Mouse (Mus musculus): ENCODE measurements around the gene Npnt. TPM values are rescaled to one million over a fixed set of nuclear protein-coding genes. Genes with fewer than 3 reads are reported as not detected.

Gene Npnt
- polyA plus RNA-seq, 1 experiment = 17.6 TPM

GRCm38 (mm10) chr3:132931526-132931925 lies 18.6 kb downstream of the Npnt start:
- no peak for TF ChIP-seq POLR2A (IDR thresholded peaks at IDR 0.05; ENCODE audit: insufficient read depth, low read length)
- no peak for TF ChIP-seq CTCF (IDR thresholded peaks at IDR 0.05; ENCODE audit: low read depth, low read length)
- no peak for TF ChIP-seq EP300 (IDR thresholded peaks at IDR 0.05; ENCODE audit: insufficient read depth, low read depth, low read length)
- Histone ChIP-seq H3K27ac (ENCODE audit: insufficient read depth, low read length) (no peak overlapping the region), H3K9me3 (replicated peaks; ENCODE audit: control insufficient read depth, insufficient read depth, low read length, poor library complexity, severe bottlenecking) (no peaks in the 10 kb centered on the region), H3K27me3 (ENCODE audit: control insufficient read depth, insufficient read depth, low read length, poor library complexity, severe bottlenecking) (no peaks in the 10 kb centered on the region), H3K4me3 (ENCODE audit: low read depth, low read length) (no peak overlapping the region), H3K4me1 (ENCODE audit: control insufficient read depth, insufficient read depth, low read length) (no peaks in the 10 kb centered on the region), H3K9ac (ENCODE audit: low read depth, poor library complexity, severe bottlenecking) (no peak overlapping the region), H3K36me3 (ENCODE audit: control insufficient read depth, insufficient read depth, low read length, poor library complexity, severe bottlenecking) (no peaks in the 10 kb centered on the region)

- Histone ChIP-seq H3K4me3 (ENCODE audit: low read depth, low read length) (no peak overlapping the region), H3K9ac (ENCODE audit: low read depth, poor library complexity, severe bottlenecking) (no peak overlapping the region), H3K27ac (ENCODE audit: insufficient read depth, low read length) (no peak overlapping the region), H3K27me3 (ENCODE audit: control insufficient read depth, insufficient read depth, low read length, poor library complexity, severe bottlenecking) (no peaks in the 10 kb centered on the region), H3K36me3 (ENCODE audit: control insufficient read depth, insufficient read depth, low read length, poor library complexity, severe bottlenecking) (no peaks in the 10 kb centered on the region), H3K9me3 (replicated peaks; ENCODE audit: control insufficient read depth, insufficient read depth, low read length, poor library complexity, severe bottlenecking) (no peaks in the 10 kb centered on the region), H3K4me1 (ENCODE audit: control insufficient read depth, insufficient read depth, low read length) (no peaks in the 10 kb centered on the region)
- no peak for TF ChIP-seq CTCF (IDR thresholded peaks at IDR 0.05; ENCODE audit: low read depth, low read length)
- no peak for TF ChIP-seq EP300 (IDR thresholded peaks at IDR 0.05; ENCODE audit: insufficient read depth, low read depth, low read length)
- no peak for TF ChIP-seq POLR2A (IDR thresholded peaks at IDR 0.05; ENCODE audit: insufficient read depth, low read length)
These were observed 20.2 kb downstream of the Npnt start for GRCm38 (mm10) chr3:132929866-132930265.

- H3K4me3 ChIP-seq (ENCODE audit: low read depth, low read length) = no peak overlapping the region
- no peak for TF ChIP-seq POLR2A (IDR thresholded peaks at IDR 0.05; ENCODE audit: insufficient read depth, low read length)
- TF ChIP-seq EP300 (IDR thresholded peaks at IDR 0.05; ENCODE audit: insufficient read depth, low read depth, low read length) = no peak
- no peak for TF ChIP-seq CTCF (IDR thresholded peaks at IDR 0.05; ENCODE audit: low read depth, low read length)
- no peak overlapping the region for H3K27ac ChIP-seq (ENCODE audit: insufficient read depth, low read length)
- no peaks in the 10 kb centered on the region for H3K4me1 ChIP-seq (ENCODE audit: control insufficient read depth, insufficient read depth, low read length)
- H3K27me3 ChIP-seq (ENCODE audit: control insufficient read depth, insufficient read depth, low read length, poor library complexity, severe bottlenecking) = no peaks in the 10 kb centered on the region
- H3K9me3 ChIP-seq (replicated peaks; ENCODE audit: control insufficient read depth, insufficient read depth, low read length, poor library complexity, severe bottlenecking) = no peaks in the 10 kb centered on the region
- no peaks in the 10 kb centered on the region for H3K36me3 ChIP-seq (ENCODE audit: control insufficient read depth, insufficient read depth, low read length, poor library complexity, severe bottlenecking)
- H3K9ac ChIP-seq (ENCODE audit: low read depth, poor library complexity, severe bottlenecking) = no peak overlapping the region
These were observed 21.9 kb downstream of the Npnt start for GRCm38 (mm10) chr3:132928186-132928585.

- Histone ChIP-seq H3K9me3 (replicated peaks; ENCODE audit: control insufficient read depth, insufficient read depth, low read length, poor library complexity, severe bottlenecking) (no peaks in the 10 kb centered on the region), H3K27ac (ENCODE audit: insufficient read depth, low read length) (no peak overlapping the region), H3K9ac (ENCODE audit: low read depth, poor library complexity, severe bottlenecking) (no peak overlapping the region), H3K4me1 (ENCODE audit: control insufficient read depth, insufficient read depth, low read length) (no peaks in the 10 kb centered on the region), H3K36me3 (ENCODE audit: control insufficient read depth, insufficient read depth, low read length, poor library complexity, severe bottlenecking) (no peaks in the 10 kb centered on the region), H3K27me3 (ENCODE audit: control insufficient read depth, insufficient read depth, low read length, poor library complexity, severe bottlenecking) (no peaks in the 10 kb centered on the region), H3K4me3 (ENCODE audit: low read depth, low read length) (no peak overlapping the region)
- TF ChIP-seq CTCF (IDR thresholded peaks at IDR 0.05; ENCODE audit: low read depth, low read length) (no peak), EP300 (IDR thresholded peaks at IDR 0.05; ENCODE audit: insufficient read depth, low read depth, low read length) (no peak), POLR2A (IDR thresholded peaks at IDR 0.05; ENCODE audit: insufficient read depth, low read length) (no peak)
These were observed 30.3 kb downstream of the Npnt start for GRCm38 (mm10) chr3:132919798-132920197.

- no peak for TF ChIP-seq POLR2A (IDR thresholded peaks at IDR 0.05; ENCODE audit: insufficient read depth, low read length)
- TF ChIP-seq EP300 (IDR thresholded peaks at IDR 0.05; ENCODE audit: insufficient read depth, low read depth, low read length) = no peak
- no peak for TF ChIP-seq CTCF (IDR thresholded peaks at IDR 0.05; ENCODE audit: low read depth, low read length)
- Histone ChIP-seq H3K4me3 (ENCODE audit: low read depth, low read length) (no peak overlapping the region), H3K27me3 (ENCODE audit: control insufficient read depth, insufficient read depth, low read length, poor library complexity, severe bottlenecking) (no peaks in the 10 kb centered on the region), H3K9ac (ENCODE audit: low read depth, poor library complexity, severe bottlenecking) (no peak overlapping the region), H3K36me3 (ENCODE audit: control insufficient read depth, insufficient read depth, low read length, poor library complexity, severe bottlenecking) (no peaks in the 10 kb centered on the region), H3K27ac (ENCODE audit: insufficient read depth, low read length) (no peak overlapping the region), H3K4me1 (ENCODE audit: control insufficient read depth, insufficient read depth, low read length) (no peaks in the 10 kb centered on the region), H3K9me3 (replicated peaks; ENCODE audit: control insufficient read depth, insufficient read depth, low read length, poor library complexity, severe bottlenecking) (no peaks in the 10 kb centered on the region)
These were observed 30.9 kb downstream of the Npnt start for GRCm38 (mm10) chr3:132919240-132919639.

GRCm38 (mm10) chr3:132917356-132918090 lies 32.6 kb downstream of the Npnt start:
- no peaks in the 10 kb centered on the region for H3K9me3 ChIP-seq (replicated peaks; ENCODE audit: control insufficient read depth, insufficient read depth, low read length, poor library complexity, severe bottlenecking)
- H3K4me3 ChIP-seq (ENCODE audit: low read depth, low read length) = no peak overlapping the region
- no peaks in the 10 kb centered on the region for H3K4me1 ChIP-seq (ENCODE audit: control insufficient read depth, insufficient read depth, low read length)
- no peak overlapping the region for H3K9ac ChIP-seq (ENCODE audit: low read depth, poor library complexity, severe bottlenecking)
- H3K27me3 ChIP-seq (ENCODE audit: control insufficient read depth, insufficient read depth, low read length, poor library complexity, severe bottlenecking) = no peaks in the 10 kb centered on the region
- H3K36me3 ChIP-seq (ENCODE audit: control insufficient read depth, insufficient read depth, low read length, poor library complexity, severe bottlenecking) = no peaks in the 10 kb centered on the region
- H3K27ac ChIP-seq (ENCODE audit: insufficient read depth, low read length) = no peak overlapping the region
- no peak for TF ChIP-seq EP300 (IDR thresholded peaks at IDR 0.05; ENCODE audit: insufficient read depth, low read depth, low read length)
- no peak for TF ChIP-seq CTCF (IDR thresholded peaks at IDR 0.05; ENCODE audit: low read depth, low read length)
- no peak for TF ChIP-seq POLR2A (IDR thresholded peaks at IDR 0.05; ENCODE audit: insufficient read depth, low read length)
